Mouse (Mus musculus): ENCODE data around the gene Ccdc73.

DNA sequence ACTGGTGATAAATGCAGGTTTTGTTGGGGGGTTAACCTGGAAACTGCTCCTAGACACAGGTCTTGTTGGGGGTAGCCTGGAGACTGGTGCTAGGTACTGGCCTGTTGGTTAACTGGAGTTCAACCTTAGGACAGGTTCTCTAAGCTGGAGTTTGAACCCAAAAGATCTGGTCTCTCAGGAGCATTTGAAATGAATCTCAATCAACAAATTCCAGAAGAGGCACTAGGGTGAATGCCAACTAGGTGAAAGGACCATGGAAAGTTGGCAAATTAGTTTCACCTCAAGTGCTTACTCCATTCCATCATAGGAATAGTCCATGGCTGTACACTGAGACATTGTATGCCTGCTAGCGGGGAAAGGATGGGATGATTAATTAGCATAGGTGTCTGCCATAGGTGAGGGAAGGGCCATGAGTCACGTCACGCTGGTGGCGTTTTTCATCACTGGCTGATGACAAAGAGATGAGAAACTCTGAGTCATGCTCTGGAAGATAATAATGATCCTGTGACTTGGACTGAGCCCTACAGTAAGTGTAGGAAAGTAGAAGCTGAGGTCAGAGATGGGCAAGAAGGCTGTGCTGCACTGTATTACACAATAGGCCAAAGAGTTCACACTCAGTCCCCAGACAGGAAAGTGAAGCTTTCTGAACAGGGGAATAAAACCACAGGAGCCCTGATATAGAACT, 3.3 kb upstream of the Ccdc73 start:
- no peak for TF ChIP-seq CTCF (IDR thresholded peaks at IDR 0.05; ENCODE audit: control insufficient read depth, insufficient read depth, insufficient replicate concordance, low read depth, low read length)
- TF ChIP-seq POLR2A (IDR thresholded peaks at IDR 0.05; ENCODE audit: control insufficient read depth, low read depth, low read length): no peak

All from testis, adult 2 months (tissue).